Mouse (Mus musculus) urinary bladder, postnatal 36 days (tissue): ENCODE measurements around the gene Sema4g.

Source experiments
- DNase-seq, 2 experiments: peaks; one replicate each; pipeline ENCODE4 v3.0.0; 2022; ENCODE audit warnings: low spot score in 2 of 2, mixed read lengths in 1 of 2

Sema4g gene

GRCm38 (mm10) chr19:45003740-45004516 is 15.0 kb downstream of the Sema4g start:
- no peak for DNase-seq

GRCm38 (mm10) chr19:45005444-45005843 is 16.5 kb downstream of the Sema4g start, which contains the start of gene Twnk:
Gene Twnk (plus strand): TSS chr19:45005663.
- peak; percentile 50 to 63 for DNase-seq

- DNase-seq: peak; percentile 95 to 97
Observed at GRCm38 (mm10) chr19:45005957-45006712, 17.2 kb downstream of the Sema4g start, which contains the start of gene Mrpl43. Gene Mrpl43 (minus strand): TSS chr19:45006442.

- no peak for DNase-seq
Observed at GRCm38 (mm10) chr19:45007021-45007420, 18.1 kb downstream of the Sema4g start.

GRCm38 (mm10) chr19:45007425-45008191 is 18.7 kb downstream of the Sema4g start:
- no peak for DNase-seq

GRCm38 (mm10) chr19:45010646-45011045 is 21.7 kb downstream of the Sema4g start:
- no peak for DNase-seq

GRCm38 (mm10) chr19:45012219-45012618 is 23.3 kb downstream of the Sema4g start:
- no peak for DNase-seq

GRCm38 (mm10) chr19:45012636-45013035 is 23.7 kb downstream of the Sema4g start:
- DNase-seq: no peak

GRCm38 (mm10) chr19:45013581-45014225 is 24.8 kb downstream of the Sema4g start:
- no peak for DNase-seq

- DNase-seq: peak in 1 of 2 experiments; percentile 44
Observed at GRCm38 (mm10) chr19:45014335-45014971, 25.6 kb downstream of the Sema4g start, which contains the start of gene Lzts2. Gene Lzts2 (plus strand): TSS chr19:45014414.

GRCm38 (mm10) chr19:45014981-45015402 is 26.1 kb downstream of the Sema4g start:
- peak; percentile 50 to 76 for DNase-seq

GRCm38 (mm10) chr19:45015518-45016281 is 26.8 kb downstream of the Sema4g start:
- peak; percentile 45 to 71 for DNase-seq

GRCm38 (mm10) chr19:45016341-45017215 is 27.7 kb downstream of the Sema4g start:
- DNase-seq: peak; percentile 44 to 77

- peak; percentile 75 to 80 for DNase-seq
Observed at GRCm38 (mm10) chr19:45017216-45017771, 28.4 kb downstream of the Sema4g start.

GRCm38 (mm10) chr19:45017909-45018308 is 29.0 kb downstream of the Sema4g start:
- DNase-seq: peak; percentile 80 to 86

- no peak for DNase-seq
Observed at GRCm38 (mm10) chr19:45018351-45018831, 29.5 kb downstream of the Sema4g start.

GRCm38 (mm10) chr19:45020348-45020747 is 31.4 kb downstream of the Sema4g start:
- DNase-seq: peak in 1 of 2 experiments; percentile 60

- DNase-seq: no peak
Observed at GRCm38 (mm10) chr19:45021362-45021761, 32.5 kb downstream of the Sema4g start.
